Mouse (Mus musculus): ENCODE measurements around the gene Nqo1. TPM values are rescaled to one million over a fixed set of nuclear protein-coding genes. Genes with fewer than 3 reads are reported as not detected.

The Nqo1 gene
- total RNA-seq (2023), result under 1 TPM; 0.63 to 0.67 TPM

DNA sequence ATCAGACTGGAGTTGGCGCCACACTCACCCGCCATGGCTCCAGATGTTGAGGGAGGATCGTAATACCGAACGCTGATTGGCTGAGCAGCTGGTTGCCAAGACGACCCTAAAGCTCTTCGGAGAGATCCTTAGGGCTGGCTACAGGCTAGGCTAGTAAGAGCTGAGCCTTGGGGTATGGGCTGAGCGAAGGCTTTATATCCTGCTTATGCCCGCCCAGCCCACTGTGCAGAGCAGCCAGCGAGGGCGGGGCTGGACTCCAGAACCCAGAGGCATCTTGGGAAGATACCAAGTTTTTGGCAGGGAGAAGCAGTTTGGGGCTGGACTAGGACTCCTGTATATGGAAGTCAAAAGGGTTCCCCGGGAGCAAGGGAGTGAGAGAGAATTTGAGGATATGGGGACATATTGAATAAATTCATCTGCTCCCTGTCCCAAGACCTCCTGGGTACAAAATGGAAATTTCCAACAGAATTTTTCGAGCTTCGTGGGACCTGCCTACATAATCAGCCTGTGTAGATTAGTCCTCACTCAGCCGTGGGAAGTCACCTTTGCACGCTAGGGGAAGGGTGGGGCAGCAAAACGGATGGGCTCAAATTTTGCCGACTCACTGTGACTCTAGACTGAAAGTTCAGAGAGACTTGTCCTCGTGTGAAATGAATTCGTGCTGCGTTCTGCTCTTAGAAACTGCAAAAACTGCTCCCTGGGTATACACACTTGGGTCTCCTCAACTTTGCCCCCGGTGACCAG lies at the start of gene Nqo1:
Nqo1 (minus strand) TSS at position 169 of the 744 bp plus-strand sequence.

DNA sequence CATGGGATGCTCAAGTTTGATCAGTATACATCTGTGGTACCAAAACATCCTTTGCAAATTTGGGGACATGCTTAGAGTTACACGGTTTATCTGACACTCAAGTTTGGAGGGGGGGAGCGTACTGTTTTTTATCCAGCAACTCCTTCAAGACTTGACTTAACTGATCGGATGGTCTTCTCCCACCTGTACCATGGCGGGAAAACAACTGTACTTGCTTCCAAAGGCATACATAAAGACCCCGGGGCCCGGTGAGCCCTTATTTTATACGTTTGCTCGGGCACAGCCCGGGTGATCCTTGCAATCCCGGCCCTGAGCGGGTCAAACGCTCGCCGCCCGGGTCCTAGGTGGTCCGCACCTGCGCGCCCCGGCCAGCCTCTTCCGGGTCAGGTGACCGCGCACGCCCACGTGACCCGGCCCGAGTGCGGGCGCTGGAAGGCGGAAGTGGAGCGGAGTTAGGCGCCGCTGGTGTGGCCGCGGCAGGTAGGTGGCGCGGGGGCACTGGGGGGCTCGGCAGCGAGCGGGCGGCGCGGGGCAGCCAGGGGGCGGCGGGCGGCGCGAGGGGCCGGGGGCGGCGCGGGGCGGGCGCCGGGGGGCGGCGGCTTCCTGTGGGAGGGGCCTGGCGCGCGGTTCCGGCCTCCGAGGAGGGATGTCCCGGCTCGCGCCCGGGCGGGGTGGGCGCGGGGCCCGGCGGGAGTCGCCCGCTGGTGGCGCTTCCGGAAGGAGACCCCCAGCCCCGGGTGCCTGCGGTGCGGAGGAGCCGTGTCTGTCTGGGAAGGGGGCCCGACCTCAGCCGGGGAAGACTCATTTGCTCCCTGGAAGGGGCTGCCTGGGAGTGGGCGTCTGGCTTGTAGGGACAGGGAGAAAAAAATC lies 33.2 kb upstream of the Nqo1 start, which contains the start of gene Wwp2:
Wwp2 (plus strand) TSS at position 404 of the 870 bp plus-strand sequence.

DNA sequence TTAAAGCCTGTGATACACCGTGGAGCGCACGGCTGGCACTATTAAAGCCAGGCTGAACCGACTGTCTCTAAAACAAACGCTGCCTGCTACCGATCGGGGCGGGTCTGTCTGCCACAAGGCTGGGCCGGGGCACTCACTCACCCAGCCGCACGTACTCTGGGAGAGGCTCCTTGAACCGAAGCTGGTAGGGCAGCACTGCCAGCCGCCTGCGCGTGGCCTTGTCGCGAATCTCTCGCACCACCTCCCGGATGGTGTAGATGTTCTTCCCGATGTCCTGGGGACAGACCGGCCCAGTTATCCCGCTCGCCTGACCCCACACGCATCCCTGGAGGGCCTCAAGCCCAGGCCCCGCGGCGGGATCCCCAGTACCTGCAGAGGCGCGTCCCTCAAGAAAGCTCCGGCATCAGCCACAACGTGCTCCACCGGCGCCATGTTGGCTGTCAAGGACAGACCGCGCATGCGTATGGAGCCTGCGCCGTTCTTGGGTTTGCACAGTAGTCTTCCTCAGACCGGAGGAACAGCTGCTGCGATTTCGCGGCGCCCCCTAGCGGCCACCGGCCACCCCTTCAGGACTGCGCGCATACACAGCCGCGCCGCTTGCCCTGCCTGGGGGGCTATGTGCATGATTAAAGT lies 21.7 kb upstream of the Nqo1 start, which contains the start of gene Nob1:
Nob1 (minus strand) TSS at position 455 of the 633 bp plus-strand sequence.

Other genes with a start within 250 kb of the Nqo1 start
- 100 to 1,000 TPM; 100 to 102 TPM for gene Nfat5, start 109.7 kb downstream of the Nqo1 start, total RNA-seq (2023)
- 10 to 100 TPM; 18.7 to 27.5 TPM for gene Nob1, start 21.8 kb upstream of the Nqo1 start, total RNA-seq (2023)
- gene Wwp2, start 33.2 kb upstream of the Nqo1 start, total RNA-seq (2023), result 100 to 1,000 TPM; 112 to 125 TPM
- gene Psmd7, start 185.3 kb upstream of the Nqo1 start, total RNA-seq (2023), result 10 to 100 TPM; 34.1 to 42.8 TPM